Mouse (Mus musculus): ENCODE measurements around the gene Ankrd27. TPM values are rescaled to one million over a fixed set of nuclear protein-coding genes. Genes with fewer than 3 reads are reported as not detected.

Gene Ankrd27
- polyA plus RNA-seq, 1 experiment from 2014 or later, result 14.2 TPM

DNA sequence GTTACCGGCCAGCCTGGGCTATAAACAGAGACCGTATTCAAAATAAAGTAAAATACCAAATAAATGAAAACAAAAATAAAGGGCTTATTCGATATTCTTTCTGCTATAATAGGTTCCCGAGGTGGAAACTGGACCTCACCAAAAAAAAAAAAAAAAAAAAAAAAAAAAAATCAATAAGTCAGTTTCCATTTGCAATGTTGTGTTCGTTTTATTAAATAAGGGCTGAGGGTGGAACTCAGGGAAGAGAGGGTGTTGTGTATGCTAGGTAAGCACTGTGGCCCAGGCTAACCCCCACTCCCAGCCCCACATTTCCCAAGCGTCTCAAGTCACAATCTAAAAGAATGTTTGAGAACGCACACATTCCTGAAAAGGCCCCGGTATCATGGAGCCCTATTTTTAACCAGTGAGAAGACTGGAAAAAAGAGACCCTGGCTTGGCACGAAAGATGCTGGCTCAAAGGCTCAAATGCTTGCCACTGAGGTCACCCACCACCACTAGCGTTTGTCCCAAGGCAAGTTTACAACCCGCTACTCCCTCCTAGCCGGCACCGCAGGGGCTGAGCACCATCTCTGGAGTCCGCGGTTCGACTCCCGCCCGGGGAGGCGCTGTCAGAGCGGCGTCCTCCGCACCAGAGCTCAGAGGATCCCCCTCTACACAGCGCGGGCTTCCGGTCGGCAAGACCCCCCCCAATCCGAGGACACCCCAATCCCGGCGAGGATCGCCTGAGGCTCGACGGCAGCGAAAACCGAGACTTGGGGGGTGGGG, 60.5 kb downstream of the Ankrd27 start:
- peak; percentile 28 for ATAC-seq
- 11% methylated on average over 34 of the region's 34 CpGs for WGBS (ENCODE audit: insufficient replicate concordance)
- Histone ChIP-seq H3K27me3 (ENCODE audit: insufficient read depth, low read length) (no peaks in the 10 kb centered on the region), H3K4me2 (ENCODE audit: low read depth, low read length) (peak overlapping the region; percentile 89), H3K9ac (replicated peaks) (peak overlapping the region; percentile 97), H3K4me1 (ENCODE audit: insufficient read depth) (0 out of 2 replicates have a peak, but pooled peaks cover 4% of the 10 kb centered on the region), H3K27ac (ENCODE audit: low read depth) (peak overlapping the region; percentile 77), H3K36me3 (replicated peaks; ENCODE audit: insufficient read depth, low read length) (peaks cover 23% of the 10 kb centered on the region), H3K4me3 (ENCODE audit: low read depth, low read length) (peak overlapping the region; percentile 95), H3K9me3 (ENCODE audit: low read length) (no peaks in the 10 kb centered on the region)
- DNase-seq, result peak; percentile 58
- TF ChIP-seq CTCF (IDR thresholded peaks at IDR 0.05; ENCODE audit: low read depth) (0 out of 2 replicates have a peak, but pooled peaks have one; percentile 10), EP300 (IDR thresholded peaks at IDR 0.05; ENCODE audit: low read depth) (no peak)

DNA sequence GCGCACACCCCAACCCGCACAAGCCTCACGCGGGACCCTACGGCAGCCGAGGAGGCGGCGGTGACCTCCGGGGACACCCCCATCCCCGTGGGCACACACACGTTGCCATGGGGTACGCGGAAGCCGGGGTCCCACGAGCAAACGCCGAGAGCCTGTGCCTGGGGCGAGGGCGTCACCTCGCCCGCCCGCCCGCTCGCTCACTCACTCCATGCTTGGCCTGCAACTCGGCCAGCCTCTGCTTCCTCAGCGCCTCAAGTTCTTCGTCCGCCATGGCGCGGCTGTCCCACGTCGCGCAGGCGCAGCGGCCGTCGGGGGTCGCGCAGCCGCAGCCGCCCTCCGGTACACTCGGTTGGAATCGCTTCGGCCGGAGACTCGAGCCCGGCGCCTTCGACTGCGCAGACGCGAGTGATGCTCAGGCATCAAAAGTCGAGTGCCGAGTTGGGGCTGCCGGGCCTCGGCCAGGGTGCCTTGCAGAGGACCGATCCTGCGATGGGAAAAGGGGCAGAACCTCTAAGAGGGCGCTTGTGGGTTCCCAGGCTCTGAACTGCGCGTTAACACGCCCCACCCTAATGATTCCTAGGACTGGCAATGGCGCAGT, 61.2 kb downstream of the Ankrd27 start, which contains the start of gene Pdcd5:
Gene Pdcd5 (minus strand): TSS at position 421 of the 598 bp plus-strand sequence.
- H3K27me3 ChIP-seq (ENCODE audit: insufficient read depth, low read length), result no peaks in the 10 kb centered on the region
- no peaks in the 10 kb centered on the region for H3K9me3 ChIP-seq (ENCODE audit: low read length)
- TF ChIP-seq CTCF (IDR thresholded peaks at IDR 0.05; ENCODE audit: low read depth) (no peak), EP300 (IDR thresholded peaks at IDR 0.05; ENCODE audit: low read depth) (no peak)
- H3K27ac ChIP-seq (ENCODE audit: low read depth), result peak within 1 kb of the TSS; percentile 77
- H3K36me3 ChIP-seq (replicated peaks; ENCODE audit: insufficient read depth, low read length), result peaks cover 20% of the 10 kb centered on the region
- under 1% methylated on average over 48 of the region's 64 CpGs for WGBS (ENCODE audit: insufficient replicate concordance)
- peak within 1 kb of the TSS; percentile 89 for H3K4me2 ChIP-seq (ENCODE audit: low read depth, low read length)
- peak; percentile 95 for DNase-seq
- H3K4me1 ChIP-seq (ENCODE audit: insufficient read depth), result 0 out of 2 replicates have a peak, but pooled peaks cover 4% of the 10 kb centered on the region
- ATAC-seq, result peak; percentile 88
- H3K4me3 ChIP-seq (ENCODE audit: low read depth, low read length), result peak within 1 kb of the TSS; percentile 95
- peak within 1 kb of the TSS; percentile 97 for H3K9ac ChIP-seq (replicated peaks)

DNA sequence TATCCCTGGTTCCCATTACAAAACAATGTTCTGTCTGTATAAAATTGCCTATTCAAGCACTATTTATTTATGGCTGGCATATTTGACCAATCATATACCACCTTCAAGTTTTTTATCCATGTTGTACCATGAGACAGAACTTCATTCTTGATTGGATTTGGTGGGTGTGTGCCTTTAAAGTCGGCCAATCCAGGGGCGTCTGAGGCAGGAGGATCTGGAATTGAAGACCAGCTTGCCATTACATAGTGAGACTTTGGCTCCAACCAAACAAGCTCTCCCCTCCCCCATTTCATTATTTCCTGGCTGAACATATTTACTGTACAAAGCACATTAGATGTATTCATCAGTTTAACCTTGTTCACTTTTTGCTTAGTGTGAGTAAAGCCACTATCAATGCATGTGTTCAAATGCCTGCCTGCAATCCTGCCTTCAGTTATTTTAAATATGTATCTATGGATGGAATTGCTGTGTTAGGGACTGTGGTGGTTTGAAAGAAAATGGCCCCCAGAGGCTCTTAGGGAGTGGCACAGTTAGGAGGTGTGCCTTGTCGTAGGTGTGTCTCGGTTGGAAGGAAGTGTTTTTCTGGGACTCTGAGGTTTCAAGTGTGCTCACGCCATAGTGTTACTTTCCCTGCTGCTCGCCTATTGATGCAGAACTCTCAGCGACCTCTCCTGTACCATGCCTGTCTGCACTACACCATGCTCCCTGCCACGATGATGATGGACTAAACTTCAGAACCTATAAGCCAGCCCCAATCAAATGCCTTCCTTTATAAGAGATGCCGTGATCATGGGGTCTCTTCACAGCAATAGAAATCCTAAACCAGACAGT, 62.4 kb downstream of the Ankrd27 start:
- peaks cover 15% of the 10 kb centered on the region for H3K36me3 ChIP-seq (replicated peaks; ENCODE audit: insufficient read depth, low read length)
- H3K9ac ChIP-seq (replicated peaks), result no peak overlapping the region
- no peak for TF ChIP-seq CTCF (IDR thresholded peaks at IDR 0.05; ENCODE audit: low read depth)
- no peak for TF ChIP-seq EP300 (IDR thresholded peaks at IDR 0.05; ENCODE audit: low read depth)
- DNase-seq, result no peak
- H3K4me1 ChIP-seq (ENCODE audit: insufficient read depth), result 0 out of 2 replicates have a peak, but pooled peaks cover 4% of the 10 kb centered on the region
- no peak overlapping the region for H3K27ac ChIP-seq (ENCODE audit: low read depth)
- H3K4me2 ChIP-seq (ENCODE audit: low read depth, low read length), result no peak overlapping the region
- 68% methylated on average over 9 of the region's 9 CpGs for WGBS (ENCODE audit: insufficient replicate concordance)
- H3K4me3 ChIP-seq (ENCODE audit: low read depth, low read length), result no peak overlapping the region
- no peak for ATAC-seq
- no peaks in the 10 kb centered on the region for H3K9me3 ChIP-seq (ENCODE audit: low read length)
- H3K27me3 ChIP-seq (ENCODE audit: insufficient read depth, low read length), result no peaks in the 10 kb centered on the region

DNA sequence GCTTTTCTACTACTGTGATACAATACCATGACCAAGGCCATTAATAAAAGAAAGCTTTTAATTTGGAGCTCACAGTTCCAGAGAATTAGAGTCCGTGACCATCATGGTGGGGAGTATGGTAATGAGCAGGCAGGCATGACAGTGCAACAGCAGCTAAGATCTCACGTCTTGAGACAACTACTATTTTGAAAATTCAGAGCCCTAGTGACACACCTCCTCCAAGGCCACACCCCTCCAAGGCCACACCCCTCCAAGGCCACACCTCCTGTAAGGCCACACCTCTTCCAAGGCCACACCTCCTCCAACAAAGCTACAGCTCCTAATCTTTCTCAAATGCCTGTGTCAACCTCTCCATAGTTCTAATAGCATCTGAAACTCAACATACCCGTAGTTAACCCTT, 63.0 kb downstream of the Ankrd27 start:
- Histone ChIP-seq H3K4me3 (ENCODE audit: low read depth, low read length) (no peak overlapping the region), H3K27ac (ENCODE audit: low read depth) (no peak overlapping the region), H3K9me3 (ENCODE audit: low read length) (no peaks in the 10 kb centered on the region), H3K4me1 (ENCODE audit: insufficient read depth) (0 out of 2 replicates have a peak, but pooled peaks cover 4% of the 10 kb centered on the region), H3K9ac (replicated peaks) (no peak overlapping the region), H3K27me3 (ENCODE audit: insufficient read depth, low read length) (no peaks in the 10 kb centered on the region), H3K36me3 (replicated peaks; ENCODE audit: insufficient read depth, low read length) (peaks cover 10% of the 10 kb centered on the region; the same call in 1 of the 2 replicates), H3K4me2 (ENCODE audit: low read depth, low read length) (no peak overlapping the region)
- WGBS (ENCODE audit: insufficient replicate concordance), result 37% methylated on average over 3 of the region's 3 CpGs
- ATAC-seq (peak; percentile 62), DNase-seq (peak; percentile 81)
- TF ChIP-seq CTCF (IDR thresholded peaks at IDR 0.05; ENCODE audit: low read depth), result no peak
- TF ChIP-seq EP300 (IDR thresholded peaks at IDR 0.05; ENCODE audit: low read depth), result no peak

DNA sequence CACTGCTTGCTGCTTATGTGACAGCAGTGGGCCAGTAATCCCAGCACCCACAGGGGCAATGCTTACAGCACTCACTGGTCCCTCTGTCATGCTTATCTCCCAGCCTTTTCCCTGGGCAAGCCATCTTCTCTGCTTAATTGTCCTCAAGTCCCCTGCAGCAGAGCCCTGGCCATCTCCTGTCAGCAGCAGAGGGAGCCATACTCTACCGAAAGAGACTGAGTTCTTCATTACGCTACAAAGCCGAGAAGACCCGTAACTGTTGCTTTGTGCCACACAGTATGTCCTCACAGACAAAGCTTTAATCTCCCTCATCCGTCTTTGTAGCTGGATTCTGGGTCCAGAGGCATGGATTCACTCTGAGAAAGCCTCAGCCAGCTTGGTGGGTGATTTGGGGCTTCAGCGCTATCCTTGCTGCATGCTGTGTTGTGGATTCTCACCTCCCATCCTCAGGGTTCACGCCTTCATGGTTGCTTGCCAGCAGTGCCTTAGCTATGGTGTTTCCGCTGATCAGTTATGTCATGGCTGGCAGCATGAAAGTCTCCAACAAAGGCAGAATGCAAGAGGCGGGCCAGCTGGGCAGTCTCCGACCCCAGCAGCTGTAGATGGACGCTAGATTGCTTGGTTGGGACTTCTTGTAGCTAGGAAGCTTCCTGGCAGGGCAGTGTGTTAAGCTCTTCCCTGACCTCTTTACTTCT, 64.8 kb downstream of the Ankrd27 start:
- ATAC-seq (no peak), DNase-seq (no peak)
- 0 out of 2 replicates have a peak, but pooled peaks cover 4% of the 10 kb centered on the region for H3K4me1 ChIP-seq (ENCODE audit: insufficient read depth)
- H3K36me3 ChIP-seq (replicated peaks; ENCODE audit: insufficient read depth, low read length), result no peaks in the 10 kb centered on the region
- no peak overlapping the region for H3K4me3 ChIP-seq (ENCODE audit: low read depth, low read length)
- no peak overlapping the region for H3K27ac ChIP-seq (ENCODE audit: low read depth)
- H3K4me2 ChIP-seq (ENCODE audit: low read depth, low read length), result no peak overlapping the region
- 75% methylated on average over 11 of the region's 11 CpGs for WGBS (ENCODE audit: insufficient replicate concordance)
- no peaks in the 10 kb centered on the region for H3K9me3 ChIP-seq (ENCODE audit: low read length)
- no peaks in the 10 kb centered on the region for H3K27me3 ChIP-seq (ENCODE audit: insufficient read depth, low read length)
- H3K9ac ChIP-seq (replicated peaks), result no peak overlapping the region
- TF ChIP-seq EP300 (IDR thresholded peaks at IDR 0.05; ENCODE audit: low read depth), result no peak
- peak; percentile 15; the same call in 1 of the 2 replicates for TF ChIP-seq CTCF (IDR thresholded peaks at IDR 0.05; ENCODE audit: low read depth)

All from liver, postnatal 0 days (tissue).